ENCODE assay signal across 9 mouse cellular contexts in genomic region chr13:51853301-51854243, GRCm38 (mm10). TPM values are rescaled to one million over a fixed set of nuclear protein-coding genes. Genes with fewer than 3 reads are reported as not detected.
A peak's percentile ranks its signal among the peaks of the same experiment; 100 is the strongest.
DNase-seq lines count a peak whose midpoint lies in the region; ATAC-seq and TF ChIP-seq lines count a peak whose summit lies in the region.
"Had no signal": no experiment of that assay in that cellular context is flagged by ENCODE, and none has a peak within 500 bp of the region (broad histone marks: within the 10 kb centered on the region; RNA-seq: fewer than 3 reads in every experiment).

No protein-coding gene starts in this region.

- no peak for ATAC-seq in liver, embryonic 12.5 days
- no peak for ATAC-seq in liver, postnatal 0 days
- peak; percentile 94 for ATAC-seq in lung, postnatal 0 days
- ATAC-seq in stomach, embryonic 16.5 days (ENCODE audit: insufficient read depth, low FRiP score): peak; percentile 75

- no peak for TF ChIP-seq CTCF in liver, postnatal 0 days (IDR thresholded peaks at IDR 0.05; ENCODE audit: low read depth)
- TF ChIP-seq CTCF in lung, postnatal 0 days (IDR thresholded peaks at IDR 0.05): no peak; the same call in 1 of the 2 replicates

- H3K9ac ChIP-seq in liver, embryonic 12.5 days: 0 out of 2 replicates have a peak overlapping the region, but pooled peaks have one; percentile 1
- no peak overlapping the region for H3K9ac ChIP-seq in liver, postnatal 0 days (replicated peaks)
- H3K9ac ChIP-seq in lung, postnatal 0 days (replicated peaks; ENCODE audit: low read depth): no peak overlapping the region
- H3K9ac ChIP-seq in stomach, embryonic 16.5 days (ENCODE audit: low read length): peak overlapping the region; percentile 35; the same call in 1 of the 2 replicates

- H3K4me1 ChIP-seq in liver, embryonic 12.5 days: peaks cover 51% of the 10 kb centered on the region
- H3K4me1 ChIP-seq in liver, postnatal 0 days (ENCODE audit: insufficient read depth): peaks cover 25% of the 10 kb centered on the region
- peaks cover 6% of the 10 kb centered on the region; the same call in 1 of the 2 replicates for H3K4me1 ChIP-seq in lung, postnatal 0 days (ENCODE audit: insufficient read depth, low read depth, low read length)
- H3K4me1 ChIP-seq in stomach, embryonic 16.5 days (ENCODE audit: control insufficient read depth, insufficient read depth, low read length): peaks cover 30% of the 10 kb centered on the region

- no peak overlapping the region for H3K4me2 ChIP-seq in liver, embryonic 12.5 days
- H3K4me2 ChIP-seq in liver, postnatal 0 days (ENCODE audit: low read depth, low read length): no peak overlapping the region
- H3K4me2 ChIP-seq in lung, postnatal 0 days (replicated peaks; ENCODE audit: low read depth, low read length): 0 out of 2 replicates have a peak overlapping the region, but pooled peaks have one; percentile 3
- peak overlapping the region; percentile 19; the same call in 1 of the 2 replicates for H3K4me2 ChIP-seq in stomach, embryonic 16.5 days (ENCODE audit: low read depth, low read length)

- no peak for TF ChIP-seq EP300 in liver, postnatal 0 days (IDR thresholded peaks at IDR 0.05; ENCODE audit: low read depth)
- TF ChIP-seq EP300 in lung, postnatal 0 days (IDR thresholded peaks at IDR 0.05): peak; percentile 64

- DNase-seq in liver, postnatal 0 days: no peak
- DNase-seq in gastrocnemius, postnatal 25 days: peak; percentile 65
- peak; percentile 92 for DNase-seq in lung, postnatal 0 days (ENCODE audit: low spot score)
- DNase-seq in left cerebral cortex, postnatal 36 days (ENCODE audit: low spot score in 2 of 2): no peak
- DNase-seq in layer of hippocampus, adult 9-10 months (ENCODE audit: low spot score): no peak
- DNase-seq in frontal cortex, postnatal 36 days (ENCODE audit: low spot score in 2 of 2): no peak

- intact Hi-C loops in left cerebral cortex, postnatal 36 days (cut with DNase I): no loop called here

- no peak overlapping the region for H3K4me3 ChIP-seq in liver, embryonic 12.5 days
- no peak overlapping the region for H3K4me3 ChIP-seq in liver, postnatal 0 days (ENCODE audit: low read depth, low read length)
- no peak overlapping the region for H3K4me3 ChIP-seq in lung, postnatal 0 days (ENCODE audit: low read depth, low read length)
- H3K4me3 ChIP-seq in stomach, embryonic 16.5 days (replicated peaks; ENCODE audit: low read length): no peak overlapping the region

- WGBS in liver, embryonic 12.5 days (ENCODE audit: insufficient replicate concordance): 32% methylated on average over 16 of the region's 16 CpGs
- 51% methylated on average over 16 of the region's 16 CpGs for WGBS in liver, postnatal 0 days (ENCODE audit: insufficient replicate concordance)
- WGBS in lung, postnatal 0 days: 27% methylated on average over 14 of the region's 16 CpGs
- WGBS in stomach, embryonic 16.5 days: 27% methylated on average over 16 of the region's 16 CpGs

- H3K27ac ChIP-seq in liver, embryonic 12.5 days: no peak overlapping the region
- H3K27ac ChIP-seq in liver, postnatal 0 days (ENCODE audit: low read depth): no peak overlapping the region
- H3K27ac ChIP-seq in lung, postnatal 0 days (ENCODE audit: low read length): peak overlapping the region; percentile 76
- H3K27ac ChIP-seq in stomach, embryonic 16.5 days (ENCODE audit: low read length): 0 out of 2 replicates have a peak overlapping the region, but pooled peaks have one; percentile 6
- H3K27ac ChIP-seq: macrophage had no signal

- H3K27me3 ChIP-seq in liver, embryonic 12.5 days (replicated peaks): peaks cover 8% of the 10 kb centered on the region
- no peaks in the 10 kb centered on the region for H3K27me3 ChIP-seq in liver, postnatal 0 days (ENCODE audit: insufficient read depth, low read length)
- H3K27me3 ChIP-seq in lung, postnatal 0 days (replicated peaks; ENCODE audit: insufficient read depth, low read length): no peaks in the 10 kb centered on the region
- no peaks in the 10 kb centered on the region for H3K27me3 ChIP-seq in stomach, embryonic 16.5 days (ENCODE audit: control insufficient read depth, insufficient read depth, low read length)

- H3K36me3 ChIP-seq in liver, embryonic 12.5 days: no peaks in the 10 kb centered on the region
- no peaks in the 10 kb centered on the region for H3K36me3 ChIP-seq in liver, postnatal 0 days (replicated peaks; ENCODE audit: insufficient read depth, low read length)
- H3K36me3 ChIP-seq in lung, postnatal 0 days (ENCODE audit: insufficient read depth, low read length): no peaks in the 10 kb centered on the region
- H3K36me3 ChIP-seq in stomach, embryonic 16.5 days (ENCODE audit: control insufficient read depth, insufficient read depth, low read length): no peaks in the 10 kb centered on the region

- H3K9me3 ChIP-seq in liver, embryonic 12.5 days (replicated peaks): no peaks in the 10 kb centered on the region
- no peaks in the 10 kb centered on the region for H3K9me3 ChIP-seq in liver, postnatal 0 days (ENCODE audit: low read length)
- no peaks in the 10 kb centered on the region for H3K9me3 ChIP-seq in lung, postnatal 0 days (ENCODE audit: low read length)
- no peaks in the 10 kb centered on the region for H3K9me3 ChIP-seq in stomach, embryonic 16.5 days (replicated peaks; ENCODE audit: control insufficient read depth, low read length)

RNA-seq across cellular contexts. Expression of gene Gadd45g, which starts 7.1 kb away (rescaled TPM):
- polyA plus RNA-seq in liver, embryonic 12.5 days (2016; fragmentation: Nextera tagmentation; extraction: Ambion mirVana): 22.2 and 23.3 TPM in 2 replicates
- 16.3 and 20.6 TPM in 2 replicates for polyA plus RNA-seq in liver, postnatal 0 days (2015; fragmentation: Nextera tagmentation; extraction: Ambion mirVana)
- total RNA-seq in gastrocnemius, postnatal 25 days (2021): 10 to 100 TPM; 15.3 to 17.4 TPM
- 54.7 and 83.4 TPM in 2 replicates for polyA plus RNA-seq in lung, postnatal 0 days (2015; fragmentation: Nextera tagmentation; extraction: Ambion mirVana)
- polyA plus RNA-seq in stomach, embryonic 16.5 days (2015; fragmentation: Nextera tagmentation; extraction: Ambion mirVana): 41.4 and 44.0 TPM in 2 replicates
- 10 to 100 TPM; 11.0 to 24.6 TPM for total RNA-seq in left cerebral cortex, postnatal 36 days (2021)

Comparison
In these comparisons a context has a peak if more than half of its experiments do, and no peak if none do; other contexts are left out.
1. H3K9ac ChIP-seq: peak in liver, embryonic 12.5 days (single experiment) and stomach, embryonic 16.5 days (single experiment); none in liver, postnatal 0 days (single experiment) and lung, postnatal 0 days (single experiment).
2. ATAC-seq: peak in lung, postnatal 0 days (single experiment) and stomach, embryonic 16.5 days (single experiment); none in liver, embryonic 12.5 days (single experiment) and liver, postnatal 0 days (single experiment).
3. H3K27ac ChIP-seq: peak in lung, postnatal 0 days (single experiment) and stomach, embryonic 16.5 days (single experiment); none in liver, embryonic 12.5 days (single experiment) and liver, postnatal 0 days (single experiment).
4. H3K4me2 ChIP-seq: peak in lung, postnatal 0 days (single experiment) and stomach, embryonic 16.5 days (single experiment); none in liver, embryonic 12.5 days (single experiment) and liver, postnatal 0 days (single experiment).
5. DNase-seq: peak in gastrocnemius, postnatal 25 days (single experiment) and lung, postnatal 0 days (single experiment); none in liver, postnatal 0 days (single experiment), left cerebral cortex, postnatal 36 days (0 of 2), layer of hippocampus, adult 9-10 months (single experiment) and frontal cortex, postnatal 36 days (0 of 2).